Mouse (Mus musculus) megakaryocyte, embryonic 14.5 days (primary cell): ENCODE measurements around the gene Hsd17b11. TPM values are rescaled to one million over a fixed set of nuclear protein-coding genes. Genes with fewer than 3 reads are reported as not detected.

Experiments used
- H3K27me3 ChIP-seq: replicated peaks from 2 replicates; pipeline ENCODE3; 2012; ENCODE audit warnings: inconsistent platforms
- H3K36me3 ChIP-seq: replicated peaks from 2 replicates; pipeline ENCODE3; 2012; ENCODE audit warnings: low read length, inconsistent platforms, mixed read lengths
- H3K4me1 ChIP-seq: 2 replicates; pipeline ENCODE4 v1.6.1; 2012; ENCODE audit warnings: inconsistent platforms
- H3K4me3 ChIP-seq: replicated peaks from 2 replicates; pipeline ENCODE3; 2012; ENCODE audit warnings: moderate library complexity, mild to moderate bottlenecking, inconsistent platforms
- H3K9me3 ChIP-seq: 2 replicates; pipeline ENCODE4 v1.6.1; 2012; ENCODE audit warnings: inconsistent platforms
- FLI1 ChIP-seq: IDR thresholded peaks from 2 replicates; pipeline ENCODE4 v1.6.1; 2012; ENCODE audit warnings: low read length, inconsistent platforms, mixed read lengths
- GATA1 ChIP-seq: IDR thresholded peaks from 3 replicates; pipeline ENCODE4 v1.6.1; 2012; ENCODE audit warnings: mixed read lengths, low read length, inconsistent platforms, borderline replicate concordance
- polyA plus RNA-seq: library from polyadenylated mRNA; stranded (reverse); fragments of >175 nt; gene quantifications from 2 replicates; pipeline ENCODE4 v1.2.3, GENCODE M21; 2012; ENCODE audit warnings: low replicate concordance; ENCODE audit not compliant: insufficient read depth

Gene Hsd17b11
- polyA plus RNA-seq, 1 experiment: 0.63 TPM

- Histone ChIP-seq H3K4me3 (no peak overlapping the region), H3K36me3 (peaks cover 33% of the 10 kb centered on the region), H3K9me3 (no peaks in the 10 kb centered on the region), H3K27me3 (no peaks in the 10 kb centered on the region), H3K4me1 (no peaks in the 10 kb centered on the region)
- no peak for TF ChIP-seq FLI1
- no peak for TF ChIP-seq GATA1
These were observed 11.5 kb downstream of the Hsd17b11 start for GRCm38 (mm10) chr5:104010261-104010660.

- Histone ChIP-seq H3K27me3 (no peaks in the 10 kb centered on the region), H3K4me3 (no peak overlapping the region), H3K4me1 (no peaks in the 10 kb centered on the region), H3K36me3 (peaks cover 33% of the 10 kb centered on the region), H3K9me3 (no peaks in the 10 kb centered on the region)
- TF ChIP-seq GATA1 (no peak), FLI1 (no peak)
These were observed 12.3 kb downstream of the Hsd17b11 start for GRCm38 (mm10) chr5:104009421-104009820.

GRCm38 (mm10) chr5:104007801-104008200 lies 13.9 kb downstream of the Hsd17b11 start:
- Histone ChIP-seq H3K4me1 (no peaks in the 10 kb centered on the region), H3K4me3 (no peak overlapping the region), H3K9me3 (no peaks in the 10 kb centered on the region), H3K36me3 (peaks cover 43% of the 10 kb centered on the region), H3K27me3 (no peaks in the 10 kb centered on the region)
- TF ChIP-seq FLI1: no peak
- no peak for TF ChIP-seq GATA1

GRCm38 (mm10) chr5:104006811-104007210 lies 14.9 kb downstream of the Hsd17b11 start:
- TF ChIP-seq FLI1 (no peak), GATA1 (no peak)
- Histone ChIP-seq H3K27me3 (no peaks in the 10 kb centered on the region), H3K4me1 (no peaks in the 10 kb centered on the region), H3K36me3 (peaks cover 50% of the 10 kb centered on the region), H3K9me3 (no peaks in the 10 kb centered on the region), H3K4me3 (no peak overlapping the region)

GRCm38 (mm10) chr5:104003955-104004354 lies 17.8 kb downstream of the Hsd17b11 start:
- H3K9me3 ChIP-seq: no peaks in the 10 kb centered on the region
- TF ChIP-seq GATA1: no peak
- TF ChIP-seq FLI1: no peak
- H3K4me3 ChIP-seq: no peak overlapping the region
- no peaks in the 10 kb centered on the region for H3K27me3 ChIP-seq
- no peaks in the 10 kb centered on the region for H3K4me1 ChIP-seq
- peaks cover 47% of the 10 kb centered on the region for H3K36me3 ChIP-seq

DNA sequence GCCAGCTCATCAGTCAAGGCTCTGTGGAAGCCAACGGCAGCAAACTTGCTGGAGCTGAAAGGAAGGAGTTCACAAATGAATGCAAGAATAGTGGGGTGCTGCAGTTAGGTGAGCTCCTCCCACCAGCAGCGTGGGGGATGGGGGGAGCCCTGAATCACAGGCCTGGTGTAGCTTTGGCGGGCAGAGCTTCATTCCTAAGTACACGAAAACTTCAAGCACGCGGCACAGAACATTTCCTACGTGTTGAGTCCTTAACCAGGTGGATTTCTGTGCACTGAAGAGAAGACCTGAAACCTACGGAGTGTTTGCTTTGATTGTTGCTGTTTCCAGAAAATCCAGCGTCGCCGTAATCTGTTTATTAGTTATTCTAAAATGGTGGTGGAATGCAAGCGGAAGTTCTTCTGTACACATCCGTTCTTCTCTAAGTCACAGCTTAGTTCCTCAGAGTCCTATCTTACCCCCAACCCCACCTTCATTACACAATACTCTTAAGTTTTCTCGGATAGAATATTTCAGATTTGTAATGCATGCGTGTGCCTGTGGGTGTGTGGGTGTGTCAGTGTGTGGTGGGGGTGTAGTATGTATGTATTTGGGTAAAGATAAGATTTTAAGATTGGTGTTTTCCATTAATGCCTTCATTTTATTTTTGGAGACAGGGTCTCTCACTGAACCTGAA lies 18.3 kb downstream of the Hsd17b11 start:
- Histone ChIP-seq H3K36me3 (peaks cover 43% of the 10 kb centered on the region), H3K9me3 (no peaks in the 10 kb centered on the region), H3K4me3 (no peak overlapping the region), H3K4me1 (no peaks in the 10 kb centered on the region), H3K27me3 (no peaks in the 10 kb centered on the region)
- TF ChIP-seq FLI1: no peak
- TF ChIP-seq GATA1: no peak

DNA sequence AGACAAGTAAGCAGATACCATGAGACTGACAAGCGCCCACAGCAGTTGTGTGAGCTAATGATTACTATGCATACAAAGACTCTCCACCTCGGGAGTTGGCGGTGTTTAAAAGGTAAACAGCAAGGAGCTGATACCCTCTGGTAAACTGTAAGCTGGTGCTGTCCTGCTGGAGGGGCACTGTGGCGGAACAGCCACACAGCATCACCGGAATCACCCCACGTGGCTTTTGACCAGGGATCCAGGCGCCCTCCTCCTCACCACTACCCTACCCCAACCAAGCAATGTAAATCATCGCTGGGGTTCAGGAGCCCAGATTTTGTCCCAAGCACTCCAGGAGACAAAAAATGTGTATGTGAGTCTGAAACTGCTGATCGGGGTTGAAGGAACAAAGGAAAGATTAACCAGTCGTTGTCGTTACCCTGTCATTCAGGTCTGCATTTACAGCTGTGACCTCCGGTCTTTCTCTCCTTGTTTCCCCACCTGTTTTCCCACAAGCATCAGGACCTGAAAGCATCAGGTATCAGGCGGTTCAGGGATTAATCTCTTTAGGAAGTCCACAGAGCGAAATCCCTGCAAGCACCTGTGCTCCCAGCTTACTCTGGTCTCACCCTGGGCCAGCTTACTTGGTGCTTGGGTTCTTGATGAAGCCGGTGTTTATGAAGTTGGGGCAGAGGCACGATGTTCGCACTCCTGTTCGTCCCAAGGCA lies 19.0 kb downstream of the Hsd17b11 start:
- Histone ChIP-seq H3K36me3 (peaks cover 36% of the 10 kb centered on the region), H3K27me3 (no peaks in the 10 kb centered on the region), H3K4me3 (no peak overlapping the region), H3K4me1 (no peaks in the 10 kb centered on the region), H3K9me3 (no peaks in the 10 kb centered on the region)
- no peak for TF ChIP-seq GATA1
- TF ChIP-seq FLI1: no peak

DNA sequence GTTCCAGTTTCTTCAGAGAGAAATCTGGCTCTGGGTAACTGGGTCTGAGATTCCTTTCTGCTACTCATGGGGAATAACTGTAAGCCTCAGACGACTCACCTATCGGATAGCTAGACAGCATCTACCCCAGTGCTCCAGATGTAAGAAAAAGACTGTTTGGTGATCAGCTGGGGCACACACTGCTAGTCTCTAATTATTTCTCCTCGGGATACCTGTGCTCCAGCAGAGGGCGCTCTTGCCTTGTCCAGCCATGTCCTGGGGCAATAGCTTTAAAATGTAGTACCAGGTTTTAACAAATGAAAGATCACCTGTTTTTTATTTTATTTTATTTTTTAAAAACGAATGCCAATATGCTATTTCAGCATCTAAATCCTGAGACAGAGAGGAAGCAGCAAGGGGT lies 22.0 kb downstream of the Hsd17b11 start:
- TF ChIP-seq FLI1 (no peak), GATA1 (no peak)
- H3K4me3 ChIP-seq: no peak overlapping the region
- no peaks in the 10 kb centered on the region for H3K9me3 ChIP-seq
- H3K27me3 ChIP-seq: no peaks in the 10 kb centered on the region
- peaks cover 4% of the 10 kb centered on the region; the same call in 1 of the 2 replicates for H3K4me1 ChIP-seq
- peaks cover 21% of the 10 kb centered on the region for H3K36me3 ChIP-seq

DNA sequence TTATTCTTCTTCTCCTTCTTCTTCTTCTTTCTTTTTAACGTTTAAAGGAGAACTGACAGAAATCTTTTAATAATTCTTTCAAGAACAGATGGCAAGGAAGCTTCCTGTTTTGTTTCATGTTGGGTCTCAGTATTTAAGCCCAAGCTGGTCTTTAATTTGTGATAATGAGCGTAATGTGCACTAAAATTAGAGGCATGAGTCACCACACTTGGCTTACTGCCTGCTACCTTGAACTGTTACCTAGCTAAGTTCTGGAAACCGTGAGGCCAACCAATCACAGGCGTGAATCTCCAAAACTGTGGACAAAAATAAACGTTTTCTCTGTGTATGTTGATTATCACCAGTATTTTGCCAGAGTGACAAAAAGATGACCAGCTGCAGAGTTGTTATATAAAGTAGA lies 23.0 kb downstream of the Hsd17b11 start:
- TF ChIP-seq GATA1 (no peak), FLI1 (no peak)
- Histone ChIP-seq H3K27me3 (no peaks in the 10 kb centered on the region), H3K4me1 (peaks cover 4% of the 10 kb centered on the region; the same call in 1 of the 2 replicates), H3K4me3 (no peak overlapping the region), H3K36me3 (peaks cover 23% of the 10 kb centered on the region), H3K9me3 (no peaks in the 10 kb centered on the region)

DNA sequence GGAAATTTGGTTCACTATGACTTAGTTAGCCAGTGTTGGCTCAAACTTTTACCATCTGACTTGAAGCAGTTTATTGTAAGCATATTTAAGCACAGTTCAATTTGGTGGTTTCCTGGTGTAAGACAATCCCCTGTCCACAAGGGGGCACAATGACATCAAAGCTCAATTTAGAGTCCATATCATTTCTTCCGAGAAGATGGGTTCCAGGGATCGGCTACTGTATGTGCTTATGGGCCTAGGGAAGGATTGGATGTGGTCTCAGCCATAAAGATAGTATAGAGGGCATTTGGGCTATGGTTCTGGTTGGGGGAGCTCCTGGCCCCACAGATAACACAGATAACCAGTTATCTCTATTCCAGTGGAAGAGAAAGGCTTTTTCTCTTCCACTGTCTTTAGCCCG lies 26.5 kb downstream of the Hsd17b11 start:
- no peak overlapping the region for H3K4me3 ChIP-seq
- H3K9me3 ChIP-seq: no peaks in the 10 kb centered on the region
- no peak for TF ChIP-seq GATA1

More for the DNA sequence above, 26.5 kb downstream of the Hsd17b11 start:
- Histone ChIP-seq H3K4me1 (peaks cover 4% of the 10 kb centered on the region; the same call in 1 of the 2 replicates), H3K36me3 (peaks cover 6% of the 10 kb centered on the region), H3K27me3 (no peaks in the 10 kb centered on the region)
